Mouse (Mus musculus) embryonic fibroblast, embryonic 13.5 days (primary cell): ENCODE measurements at regions not wholly inside any gene's neighbourhood (a gene's known extent, or its start where the extent isn't known, plus 50 kb on each side); places are given as distances from the start of the nearest gene placed in this dataset.

Source experiments
- CTCF ChIP-seq: IDR thresholded peaks from 2 replicates; pipeline ENCODE4 v1.5.1; 2011; ENCODE audit warnings: mild to moderate bottlenecking, control low read depth, low read length, moderate library complexity, borderline replicate concordance; ENCODE audit not compliant: insufficient read depth
- POLR2A ChIP-seq: IDR thresholded peaks from 2 replicates; pipeline ENCODE4 v1.6.1; 2011; ENCODE audit warnings: low read depth, mild to moderate bottlenecking, control low read depth, low read length, moderate library complexity

GRCm38 (mm10) chr1:193650275-193650674 is 280.2 kb upstream of the Camk1g start:
- TF ChIP-seq POLR2A (no peak), CTCF (no peak)
